Mouse (Mus musculus): Measurements from ENCODE around the gene Taf4.

GRCm38 (mm10) chr2:180001635-180002034 is 25.2 kb upstream of the Taf4 start:
- TF ChIP-seq CTCF (conservative IDR thresholded peaks at IDR 0.05; ENCODE audit: insufficient read depth, insufficient read length, low read depth, low read length) (no peak), POLR2A (IDR thresholded peaks at IDR 0.05; ENCODE audit: low read depth, low read length) (no peak)

All from kidney, adult 2 months (tissue).